Mouse (Mus musculus): Measurements from ENCODE around the gene H2-Aa. TPM values are rescaled to one million over a fixed set of nuclear protein-coding genes. Genes with fewer than 3 reads are reported as not detected.
"Not testable (repeated sequence)": the region's sequence is repeated elsewhere in the genome, so short reads cannot be mapped to it uniquely, and the experiment has no call there.

The H2-Aa gene
- 0.11 TPM in 1 of 2 replicates, not detected in the other for polyA plus RNA-seq (2016; fragmentation: Nextera tagmentation; extraction: Ambion mirVana)

DNA sequence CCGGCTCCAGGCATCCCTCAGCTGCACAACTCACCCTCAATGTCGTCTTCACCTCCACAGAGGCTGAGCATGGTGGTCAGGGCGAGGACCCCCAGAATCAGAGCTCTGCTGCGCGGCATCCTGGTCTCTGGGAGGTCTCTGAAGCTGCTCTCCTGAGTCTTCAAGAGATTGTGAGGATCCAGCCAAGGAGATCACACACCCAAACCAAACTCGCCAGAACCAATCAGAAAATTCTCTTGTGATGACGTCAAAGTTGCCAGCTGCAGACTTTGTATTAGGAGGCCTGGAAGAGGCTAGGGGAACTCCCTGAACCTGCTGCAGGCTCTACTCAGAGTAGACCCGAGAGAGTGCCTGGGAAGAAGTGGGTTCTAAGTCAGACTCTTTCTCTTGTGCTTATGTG, at the start of gene H2-Aa:
Gene H2-Aa, minus strand, starts transcription at position 176 of the 400 bp plus-strand sequence.
- no peak for DNase-seq (ENCODE audit: low spot score)
- H3K27ac ChIP-seq = no peak within 1 kb of the TSS
- WGBS = 16% methylated on average over 8 of the region's 8 CpGs

DNA sequence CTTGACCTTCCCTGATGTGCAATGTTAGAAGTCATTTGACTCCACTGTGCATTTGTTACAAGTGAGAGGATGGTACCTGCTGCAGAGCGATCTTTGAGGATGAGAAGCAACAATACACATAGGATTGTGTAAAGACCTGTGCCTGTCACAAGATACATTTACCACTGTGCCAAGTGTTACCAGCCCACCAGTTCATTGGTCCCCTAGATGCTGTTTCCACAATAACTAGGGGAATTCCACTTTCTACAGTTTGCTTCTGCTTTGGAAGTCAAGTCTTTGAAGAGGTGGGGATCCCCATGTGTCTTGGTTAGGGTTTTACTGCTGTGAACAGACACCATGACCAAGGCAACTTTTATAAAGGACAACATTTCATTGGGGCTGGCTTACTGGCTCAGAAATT, 43.6 kb upstream of the H2-Aa start:
- Histone ChIP-seq H3K4me1 (0 out of 2 replicates have a peak, but pooled peaks cover 4% of the 10 kb centered on the region), H3K27me3 (ENCODE audit: insufficient read depth, poor library complexity, severe bottlenecking) (no peaks in the 10 kb centered on the region), H3K27ac (no peak overlapping the region), H3K4me3 (no peak overlapping the region), H3K36me3 (no peaks in the 10 kb centered on the region), H3K9me3 (no peaks in the 10 kb centered on the region)
- DNase-seq (ENCODE audit: low spot score) = no peak
- 85% methylated on average over 1 of the region's 1 CpGs for WGBS

More for the DNA sequence above, at the start of gene H2-Aa:
- Histone ChIP-seq H3K4me3 (no peak within 1 kb of the TSS), H3K36me3 (no peaks in the 10 kb centered on the region), H3K4me1 (no peaks in the 10 kb centered on the region), H3K27me3 (ENCODE audit: insufficient read depth, poor library complexity, severe bottlenecking) (peaks cover 11% of the 10 kb centered on the region; the same call in 1 of the 2 replicates), H3K9me3 (no peaks in the 10 kb centered on the region)

DNA sequence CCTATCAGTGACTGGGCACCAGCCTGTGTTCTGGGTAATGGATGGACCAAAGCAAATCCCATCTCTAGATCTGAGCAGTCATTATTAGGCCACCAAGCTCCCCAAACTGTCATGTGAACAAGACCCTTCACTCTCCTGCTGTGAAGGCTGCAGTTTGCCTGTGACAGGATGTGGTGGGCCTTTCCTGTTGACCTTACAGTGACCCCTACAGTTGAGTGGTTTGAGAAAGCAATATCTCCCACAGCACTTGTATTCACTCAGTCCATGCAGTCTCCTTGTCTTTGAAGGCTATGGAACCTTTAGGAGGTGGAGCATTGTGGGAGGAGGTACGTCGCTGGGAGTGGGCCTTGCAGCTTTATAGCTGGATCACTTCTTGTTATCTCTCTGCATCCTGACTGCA, 42.2 kb upstream of the H2-Aa start:
- no peak overlapping the region for H3K4me3 ChIP-seq
- no peaks in the 10 kb centered on the region for H3K27me3 ChIP-seq (ENCODE audit: insufficient read depth, poor library complexity, severe bottlenecking)
- no peak overlapping the region for H3K27ac ChIP-seq
- H3K4me1 ChIP-seq = 0 out of 2 replicates have a peak, but pooled peaks cover 4% of the 10 kb centered on the region
- H3K36me3 ChIP-seq = no peaks in the 10 kb centered on the region
- DNase-seq (ENCODE audit: low spot score) = no peak
- no peaks in the 10 kb centered on the region for H3K9me3 ChIP-seq
- WGBS = 57% methylated on average over 2 of the region's 2 CpGs

DNA sequence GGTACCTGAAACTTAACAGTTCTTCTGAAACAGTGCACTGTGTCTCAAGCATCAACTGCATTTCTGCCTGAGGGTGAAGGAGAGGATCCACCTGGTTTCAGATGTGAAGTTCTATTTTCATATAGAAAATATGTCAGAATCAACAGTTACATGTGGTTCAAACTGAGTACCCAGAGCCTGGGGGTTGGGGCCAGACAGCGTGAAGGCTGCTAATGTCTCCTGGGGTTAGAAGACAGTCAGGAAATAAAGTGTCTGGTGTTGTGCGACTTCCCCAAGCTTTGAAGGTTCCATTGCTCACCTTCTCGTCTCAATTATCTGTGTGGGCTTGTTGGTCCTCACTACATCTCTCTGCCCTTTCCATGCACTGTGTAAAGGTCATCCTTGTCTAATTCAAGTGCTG, 38.8 kb upstream of the H2-Aa start:
- H3K27me3 ChIP-seq (ENCODE audit: insufficient read depth, poor library complexity, severe bottlenecking) = no peaks in the 10 kb centered on the region
- H3K36me3 ChIP-seq = no peaks in the 10 kb centered on the region
- no peak overlapping the region for H3K4me3 ChIP-seq
- DNase-seq (ENCODE audit: low spot score) = peak; percentile 2
- H3K27ac ChIP-seq = no peak overlapping the region
- H3K9me3 ChIP-seq = no peaks in the 10 kb centered on the region
- WGBS = 76% methylated on average over 3 of the region's 3 CpGs
- H3K4me1 ChIP-seq = 0 out of 2 replicates have a peak, but pooled peaks cover 4% of the 10 kb centered on the region

DNA sequence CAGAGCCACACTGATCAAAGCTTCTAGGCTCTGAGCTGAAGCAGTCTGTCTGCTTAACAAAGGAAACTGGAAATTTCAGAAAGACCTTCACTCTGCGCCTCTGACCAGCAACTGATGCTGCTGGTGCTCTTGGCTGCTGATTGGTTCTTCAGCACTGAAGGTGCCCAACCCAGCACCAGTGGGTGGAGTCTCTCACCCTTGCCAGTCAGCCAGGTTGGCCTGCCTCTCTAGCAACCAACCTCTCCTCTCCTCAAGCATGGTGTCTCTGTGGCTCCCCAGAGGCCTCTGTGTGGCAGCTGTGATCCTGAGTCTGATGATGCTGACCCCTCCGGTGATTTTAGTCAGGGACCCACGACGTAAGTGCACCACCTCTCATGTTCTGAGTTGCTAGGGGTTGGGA, 37.8 kb upstream of the H2-Aa start, which contains the start of gene H2-Eb2:
Gene H2-Eb2, plus strand, starts transcription at position 230 of the 400 bp plus-strand sequence.
- DNase-seq (ENCODE audit: low spot score) = no peak
- Histone ChIP-seq H3K27ac (no peak within 1 kb of the TSS), H3K36me3 (no peaks in the 10 kb centered on the region), H3K27me3 (ENCODE audit: insufficient read depth, poor library complexity, severe bottlenecking) (no peaks in the 10 kb centered on the region), H3K4me3 (no peak within 1 kb of the TSS), H3K9me3 (no peaks in the 10 kb centered on the region), H3K4me1 (0 out of 2 replicates have a peak, but pooled peaks cover 4% of the 10 kb centered on the region)
- WGBS = 53% methylated on average over 4 of the region's 4 CpGs

DNA sequence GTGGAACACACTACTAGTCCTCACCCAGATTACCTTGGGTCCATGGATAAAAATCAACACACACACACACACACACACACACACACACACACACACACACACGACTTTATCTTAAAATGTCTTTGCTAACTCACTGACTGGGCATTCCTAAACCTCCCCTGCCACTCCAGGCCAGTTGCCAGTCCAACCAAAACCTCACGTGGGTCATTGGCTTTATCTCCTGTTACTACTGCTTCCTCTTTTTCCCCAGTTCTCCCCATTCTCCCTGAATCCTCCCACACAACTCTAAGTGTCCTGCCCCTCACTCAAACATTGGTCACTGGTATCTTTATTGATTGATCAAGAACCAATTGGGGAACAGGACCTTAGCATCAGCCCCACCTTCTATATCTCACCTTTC, 29.7 kb upstream of the H2-Aa start:
- Histone ChIP-seq H3K4me3 (no peak overlapping the region), H3K27ac (no peak overlapping the region), H3K36me3 (no peaks in the 10 kb centered on the region), H3K9me3 (no peaks in the 10 kb centered on the region), H3K27me3 (ENCODE audit: insufficient read depth, poor library complexity, severe bottlenecking) (no peaks in the 10 kb centered on the region), H3K4me1 (no peaks in the 10 kb centered on the region)
- WGBS = 28% methylated on average over 2 of the region's 2 CpGs
- DNase-seq (ENCODE audit: low spot score) = peak; percentile 55

DNA sequence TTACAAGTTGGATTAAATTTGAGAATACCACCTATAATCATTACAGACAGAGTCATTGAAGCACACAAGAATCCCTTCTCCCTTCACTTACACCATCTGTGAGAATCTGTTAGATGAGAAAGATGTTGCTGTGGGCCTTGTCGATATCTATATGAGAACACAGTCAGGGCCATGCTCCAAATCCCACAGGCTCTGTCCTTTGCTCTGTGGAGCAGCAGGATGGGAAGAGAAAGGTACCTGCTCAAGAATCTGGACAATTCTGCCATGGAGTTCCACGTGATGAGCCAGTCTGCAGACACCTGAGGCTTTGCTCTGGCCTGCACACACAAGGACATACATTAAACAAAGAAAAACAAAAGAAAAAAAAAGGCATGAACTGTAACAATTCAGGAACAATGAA, 29.1 kb upstream of the H2-Aa start:
- Histone ChIP-seq H3K4me3 (no peak overlapping the region), H3K9me3 (no peaks in the 10 kb centered on the region), H3K27me3 (ENCODE audit: insufficient read depth, poor library complexity, severe bottlenecking) (no peaks in the 10 kb centered on the region), H3K4me1 (no peaks in the 10 kb centered on the region), H3K36me3 (no peaks in the 10 kb centered on the region), H3K27ac (no peak overlapping the region)
- DNase-seq (ENCODE audit: low spot score) = peak; percentile 27
- 72% methylated on average over 2 of the region's 2 CpGs for WGBS

DNA sequence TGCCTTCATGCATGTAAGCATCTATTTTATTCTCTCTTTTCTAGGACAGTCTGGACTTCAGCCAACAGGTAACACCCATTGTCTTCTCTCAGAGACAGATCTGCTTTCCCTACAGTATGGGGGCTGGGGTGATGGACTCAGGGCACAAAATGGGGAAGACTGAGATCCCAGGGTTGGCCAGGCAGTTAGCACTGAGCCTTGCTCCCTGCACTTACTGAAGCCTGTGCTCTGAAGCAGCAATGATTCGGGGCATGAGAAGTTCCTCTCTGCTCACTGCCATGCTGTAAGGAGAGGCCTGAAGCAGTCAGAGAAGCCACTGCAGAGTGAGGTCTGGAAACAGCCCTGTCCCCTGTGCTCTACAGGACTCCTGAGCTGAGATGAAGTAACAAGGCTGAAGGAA, 27.9 kb upstream of the H2-Aa start:
- Histone ChIP-seq H3K9me3 (no peaks in the 10 kb centered on the region), H3K27me3 (ENCODE audit: insufficient read depth, poor library complexity, severe bottlenecking) (no peaks in the 10 kb centered on the region), H3K36me3 (no peaks in the 10 kb centered on the region), H3K4me1 (no peaks in the 10 kb centered on the region), H3K27ac (no peak overlapping the region), H3K4me3 (no peak overlapping the region)
- WGBS = 74% methylated on average over 1 of the region's 1 CpGs
- DNase-seq (ENCODE audit: low spot score) = no peak

DNA sequence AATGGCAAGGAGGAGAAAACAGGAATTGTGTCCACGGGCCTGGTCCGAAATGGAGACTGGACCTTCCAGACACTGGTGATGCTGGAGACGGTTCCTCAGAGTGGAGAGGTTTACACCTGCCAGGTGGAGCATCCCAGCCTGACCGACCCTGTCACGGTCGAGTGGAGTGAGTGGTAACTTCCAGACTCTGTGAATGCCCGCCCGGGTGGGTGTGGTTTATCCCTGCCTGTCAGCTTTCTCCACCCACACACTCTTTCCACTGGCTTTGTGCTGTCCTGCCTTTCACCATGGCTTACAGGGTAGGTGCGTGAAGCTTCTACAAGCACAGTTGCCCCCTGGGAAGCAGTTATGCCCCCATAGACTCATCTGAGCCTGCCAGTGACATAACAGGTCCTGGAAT, 26.7 kb upstream of the H2-Aa start:
- Histone ChIP-seq H3K36me3 (no peaks in the 10 kb centered on the region), H3K9me3 (no peaks in the 10 kb centered on the region), H3K4me1 (peaks cover 8% of the 10 kb centered on the region), H3K27ac (no peak overlapping the region), H3K4me3 (no peak overlapping the region), H3K27me3 (ENCODE audit: insufficient read depth, poor library complexity, severe bottlenecking) (no peaks in the 10 kb centered on the region)
- DNase-seq (ENCODE audit: low spot score) = no peak
- 67% methylated on average over 9 of the region's 9 CpGs for WGBS

DNA sequence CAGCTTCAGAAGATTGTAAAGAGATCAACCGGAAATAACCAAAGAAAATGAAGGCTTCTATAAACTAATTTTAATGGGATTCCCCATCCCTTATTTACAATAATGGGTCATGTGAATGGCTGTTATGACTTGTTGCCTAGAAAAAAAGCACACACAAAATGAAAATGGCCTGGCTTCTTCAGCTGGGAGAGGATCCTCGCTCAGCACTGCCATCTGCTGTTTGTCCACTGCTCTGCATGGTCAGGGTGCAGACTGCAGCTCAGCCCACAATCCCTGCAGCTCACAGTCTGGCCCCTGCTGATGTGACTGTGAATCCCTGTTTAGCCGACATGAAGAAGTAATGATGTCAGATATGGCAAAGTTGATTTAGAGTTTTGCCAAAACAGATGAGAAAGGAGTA, 25.8 kb upstream of the H2-Aa start:
- peaks cover 11% of the 10 kb centered on the region for H3K4me1 ChIP-seq
- H3K27ac ChIP-seq = no peak overlapping the region
- H3K9me3 ChIP-seq = no peaks in the 10 kb centered on the region
- H3K27me3 ChIP-seq (ENCODE audit: insufficient read depth, poor library complexity, severe bottlenecking) = peaks cover under 1% of the 10 kb centered on the region; the same call in 1 of the 2 replicates
- DNase-seq (ENCODE audit: low spot score) = peak; percentile 82
- 34% methylated on average over 3 of the region's 3 CpGs for WGBS
- H3K36me3 ChIP-seq = no peaks in the 10 kb centered on the region
- H3K4me3 ChIP-seq = no peak overlapping the region

DNA sequence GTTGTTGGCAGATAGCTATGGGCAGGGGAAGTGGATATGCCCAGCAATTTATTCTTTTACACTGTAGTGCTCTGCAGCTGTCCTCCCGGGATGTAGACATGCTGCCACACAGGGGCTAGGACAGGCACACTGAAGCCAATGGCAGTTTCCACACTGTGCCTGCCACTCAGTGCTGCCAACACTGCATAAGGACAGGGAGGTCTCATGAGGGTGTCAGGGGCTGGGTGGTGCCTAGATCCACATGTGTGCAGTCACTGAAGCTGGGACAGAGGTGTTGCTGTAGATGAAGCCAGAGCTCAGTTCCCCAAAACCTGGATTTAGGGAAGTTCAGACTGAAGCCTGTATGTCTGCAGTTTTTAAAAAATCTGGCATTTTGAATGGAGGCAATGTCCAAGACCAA, 24.6 kb upstream of the H2-Aa start:
- no peak overlapping the region for H3K27ac ChIP-seq
- H3K36me3 ChIP-seq = no peaks in the 10 kb centered on the region
- 90% methylated on average over 1 of the region's 1 CpGs for WGBS
- H3K4me1 ChIP-seq = peaks cover 11% of the 10 kb centered on the region
- peaks cover 5% of the 10 kb centered on the region; the same call in 1 of the 2 replicates for H3K27me3 ChIP-seq (ENCODE audit: insufficient read depth, poor library complexity, severe bottlenecking)
- no peaks in the 10 kb centered on the region for H3K9me3 ChIP-seq
- no peak overlapping the region for H3K4me3 ChIP-seq
- no peak for DNase-seq (ENCODE audit: low spot score)

DNA sequence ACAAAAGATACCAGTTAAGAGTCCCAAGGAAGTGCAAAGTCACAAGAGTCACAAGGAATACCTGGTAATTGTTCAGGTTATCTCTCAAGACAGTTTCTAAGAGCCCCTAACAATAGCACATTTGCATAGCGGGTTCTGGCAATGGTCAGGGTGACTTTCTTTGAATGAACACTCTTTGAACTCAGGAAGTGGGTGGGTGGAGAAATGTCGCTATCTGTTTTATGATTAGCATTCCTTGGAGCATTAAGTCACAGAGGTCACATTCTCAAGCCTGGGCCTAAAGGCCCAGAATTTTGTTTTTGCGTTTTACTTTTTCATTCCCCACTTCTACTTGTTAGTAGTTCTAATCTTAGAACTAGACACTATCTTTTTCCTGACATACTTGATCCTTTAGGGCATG, 22.9 kb upstream of the H2-Aa start:
- H3K36me3 ChIP-seq; H3K4me3 ChIP-seq; DNase-seq (ENCODE audit: low spot score); H3K9me3 ChIP-seq; H3K27me3 ChIP-seq (ENCODE audit: insufficient read depth, poor library complexity, severe bottlenecking); H3K27ac ChIP-seq: not testable (repeated sequence)
- WGBS = 76% methylated on average over 3 of the region's 3 CpGs
- peaks cover 11% of the 10 kb centered on the region for H3K4me1 ChIP-seq

DNA sequence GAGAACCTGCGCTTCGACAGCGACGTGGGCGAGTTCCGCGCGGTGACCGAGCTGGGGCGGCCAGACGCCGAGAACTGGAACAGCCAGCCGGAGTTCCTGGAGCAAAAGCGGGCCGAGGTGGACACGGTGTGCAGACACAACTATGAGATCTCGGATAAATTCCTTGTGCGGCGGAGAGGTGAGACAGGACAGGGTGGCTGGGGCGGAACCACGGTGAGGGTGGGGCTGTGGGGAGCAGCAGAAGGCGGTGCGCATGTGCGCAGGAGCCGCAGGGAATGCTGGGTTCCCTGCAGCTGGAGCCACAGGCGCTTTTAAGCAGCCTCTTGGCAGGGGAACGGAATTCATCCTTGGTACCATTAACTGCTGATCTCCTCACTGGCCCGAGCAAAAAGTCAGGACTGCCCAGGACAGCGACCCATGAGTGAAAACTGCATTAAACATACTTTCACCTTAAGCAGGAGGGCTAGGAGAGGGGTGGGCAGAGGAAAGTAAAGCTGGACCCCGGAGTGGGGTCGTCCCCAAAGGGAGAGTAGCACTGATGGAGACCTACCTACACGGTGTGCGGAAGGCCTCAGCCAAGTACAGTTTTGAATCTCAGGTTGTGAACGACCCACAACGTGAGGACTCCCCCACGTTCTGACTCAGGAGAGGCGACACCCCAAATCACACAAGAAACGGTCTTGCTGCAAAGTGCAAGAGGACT, 22.2 kb upstream of the H2-Aa start:
- Histone ChIP-seq H3K9me3 (no peaks in the 10 kb centered on the region), H3K4me3 (peak overlapping the region; percentile 71), H3K36me3 (no peaks in the 10 kb centered on the region), H3K27ac (peak overlapping the region; percentile 86), H3K27me3 (ENCODE audit: insufficient read depth, poor library complexity, severe bottlenecking) (peaks cover 5% of the 10 kb centered on the region; the same call in 1 of the 2 replicates), H3K4me1 (peaks cover 11% of the 10 kb centered on the region)
- peak; percentile 84 for DNase-seq (ENCODE audit: low spot score)
- 21% methylated on average over 38 of the region's 38 CpGs for WGBS
